Mouse (Mus musculus): ENCODE measurements around the gene Nptxr. TPM values are rescaled to one million over a fixed set of nuclear protein-coding genes. Genes with fewer than 3 reads are reported as not detected.
"Not testable (repeated sequence)": the region's sequence is repeated elsewhere in the genome, so short reads cannot be mapped to it uniquely, and the experiment has no call there.

Nptxr gene
- polyA plus RNA-seq, 1 experiment from 2014 or later = 0.31 TPM

DNA sequence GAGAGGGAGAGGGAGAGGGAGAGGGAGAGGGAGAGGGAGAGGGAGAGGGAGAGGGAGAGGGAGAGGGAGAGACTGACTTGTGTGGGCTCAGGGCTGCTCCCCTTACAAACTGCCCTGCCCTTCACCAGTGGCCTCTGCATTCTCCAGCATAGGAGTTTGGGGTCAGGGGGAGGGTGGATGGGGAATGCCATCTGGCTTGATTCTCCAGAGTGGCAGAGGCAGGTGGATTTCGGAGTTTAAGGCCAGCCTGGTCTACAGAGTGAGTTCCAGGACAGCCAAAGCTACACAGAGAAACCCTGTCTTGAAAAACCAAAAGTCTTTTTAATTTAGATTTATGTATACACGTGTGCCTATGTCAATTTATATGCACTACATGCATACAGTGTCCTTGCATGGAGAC is 8.3 kb upstream of the Nptxr start:
- H3K4me2 ChIP-seq; H3K27ac ChIP-seq; H3K4me3 ChIP-seq; H3K4me1 ChIP-seq; ATAC-seq; H3K9ac ChIP-seq; H3K36me3 ChIP-seq; H3K9me3 ChIP-seq (replicated peaks): not testable (repeated sequence)
- H3K27me3 ChIP-seq (replicated peaks) = peaks cover 74% of the 10 kb centered on the region
- WGBS (ENCODE audit: insufficient replicate concordance) = 46% methylated on average over 2 of the region's 2 CpGs

DNA sequence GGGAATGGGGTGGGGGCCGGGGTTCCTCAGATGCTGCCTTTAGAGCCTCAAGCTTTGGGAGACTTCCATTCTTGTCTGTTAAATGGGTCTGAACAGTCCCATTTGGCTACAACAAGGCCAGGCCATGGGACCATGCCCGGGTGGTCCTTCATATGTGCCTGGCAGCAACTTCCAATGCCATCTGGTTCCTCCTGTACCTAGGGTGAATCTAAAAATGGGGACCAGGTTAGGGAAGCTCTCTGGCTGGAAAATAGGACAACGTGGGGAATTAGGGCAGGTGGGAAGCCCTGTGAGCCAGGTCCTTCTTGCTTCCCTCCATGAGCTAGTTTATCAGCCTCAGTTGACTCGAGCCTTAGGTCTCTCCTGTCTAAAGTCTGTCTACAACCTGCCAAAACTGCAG is 6.4 kb upstream of the Nptxr start:
- Histone ChIP-seq H3K4me1 (no peaks in the 10 kb centered on the region), H3K4me3 (no peak overlapping the region), H3K9me3 (replicated peaks) (no peaks in the 10 kb centered on the region), H3K27me3 (replicated peaks) (peaks cover 86% of the 10 kb centered on the region), H3K36me3 (no peaks in the 10 kb centered on the region), H3K9ac (no peak overlapping the region), H3K4me2 (no peak overlapping the region), H3K27ac (no peak overlapping the region)
- WGBS (ENCODE audit: insufficient replicate concordance) = 45% methylated on average over 4 of the region's 4 CpGs
- no peak for ATAC-seq

DNA sequence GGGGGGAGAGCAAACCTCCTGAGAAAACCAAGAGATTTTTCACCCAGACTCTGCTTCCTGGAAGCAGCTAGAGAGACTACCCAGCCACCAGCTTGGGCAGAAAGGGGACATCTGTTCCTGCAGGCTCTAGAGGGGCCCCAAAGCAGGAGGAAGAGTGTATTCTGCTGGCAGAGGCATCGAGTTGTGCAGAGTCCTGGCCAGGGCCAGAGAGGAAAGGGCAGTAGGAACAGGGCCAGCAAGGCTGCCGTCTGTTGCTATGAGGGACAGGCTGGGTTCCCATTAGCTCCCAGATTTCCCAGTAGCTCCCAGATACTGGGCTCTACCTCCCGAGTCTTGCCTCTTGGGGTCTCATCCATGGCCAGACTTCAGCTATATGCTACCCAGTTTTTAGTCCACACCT is 5.5 kb upstream of the Nptxr start:
- Histone ChIP-seq H3K27me3 (replicated peaks) (peaks cover 88% of the 10 kb centered on the region), H3K4me2 (no peak overlapping the region), H3K4me3 (no peak overlapping the region), H3K36me3 (no peaks in the 10 kb centered on the region), H3K9ac (no peak overlapping the region), H3K9me3 (replicated peaks) (no peaks in the 10 kb centered on the region), H3K27ac (no peak overlapping the region), H3K4me1 (0 out of 2 replicates have a peak, but pooled peaks cover under 1% of the 10 kb centered on the region)
- ATAC-seq = no peak
- WGBS (ENCODE audit: insufficient replicate concordance) = 27% methylated on average over 3 of the region's 3 CpGs

DNA sequence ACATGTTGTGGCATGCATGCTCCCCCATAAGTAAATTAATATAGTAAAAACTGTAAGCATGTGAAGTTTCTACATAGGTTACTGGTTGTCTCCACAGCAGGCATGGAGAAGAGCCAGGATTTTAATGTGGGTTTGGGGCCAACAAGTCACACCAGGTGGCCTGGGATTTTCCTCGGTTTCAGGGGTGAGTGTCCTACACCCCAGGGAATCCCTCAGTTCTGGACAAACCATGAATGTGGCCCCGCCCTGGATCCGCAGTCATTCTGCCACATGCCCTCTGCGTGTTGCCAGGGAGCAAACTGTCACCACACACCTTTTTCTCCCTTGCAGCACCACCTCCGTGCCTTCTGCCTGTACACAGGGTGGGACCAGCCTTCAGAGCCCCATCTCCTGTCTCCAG is 4.1 kb upstream of the Nptxr start:
- Histone ChIP-seq H3K4me1 (peaks cover 14% of the 10 kb centered on the region; the same call in 1 of the 2 replicates), H3K9me3 (replicated peaks) (no peaks in the 10 kb centered on the region), H3K27me3 (replicated peaks) (peaks cover 93% of the 10 kb centered on the region), H3K4me2 (no peak overlapping the region), H3K9ac (no peak overlapping the region), H3K27ac (no peak overlapping the region), H3K36me3 (no peaks in the 10 kb centered on the region), H3K4me3 (no peak overlapping the region)
- ATAC-seq = no peak
- 36% methylated on average over 5 of the region's 5 CpGs for WGBS (ENCODE audit: insufficient replicate concordance)

DNA sequence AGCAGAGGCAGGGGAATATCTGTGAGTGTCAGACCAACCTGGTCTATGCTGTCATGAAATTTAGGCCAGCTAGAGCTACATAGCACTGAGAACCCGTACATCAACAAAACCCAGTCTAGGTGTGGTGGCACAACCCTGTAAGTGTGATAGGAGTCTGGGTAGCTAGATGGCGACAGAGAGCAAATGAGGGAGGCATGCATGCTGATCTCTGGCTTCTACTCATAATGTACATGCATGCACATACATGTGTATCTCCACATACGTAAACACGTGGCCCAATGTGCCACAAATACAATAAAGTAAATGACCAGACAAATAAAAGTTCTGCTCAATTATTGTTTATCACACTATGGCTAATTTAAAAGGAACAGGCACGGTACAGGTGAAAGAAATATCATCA is 3.5 kb upstream of the Nptxr start:
- Histone ChIP-seq H3K36me3 (no peaks in the 10 kb centered on the region), H3K9ac (no peak overlapping the region), H3K4me1 (peaks cover 15% of the 10 kb centered on the region; the same call in 1 of the 2 replicates), H3K9me3 (replicated peaks) (no peaks in the 10 kb centered on the region), H3K4me2 (no peak overlapping the region), H3K27me3 (replicated peaks) (peaks cover 93% of the 10 kb centered on the region), H3K4me3 (no peak overlapping the region), H3K27ac (no peak overlapping the region)
- 23% methylated on average over 5 of the region's 5 CpGs for WGBS (ENCODE audit: insufficient replicate concordance)
- no peak for ATAC-seq

DNA sequence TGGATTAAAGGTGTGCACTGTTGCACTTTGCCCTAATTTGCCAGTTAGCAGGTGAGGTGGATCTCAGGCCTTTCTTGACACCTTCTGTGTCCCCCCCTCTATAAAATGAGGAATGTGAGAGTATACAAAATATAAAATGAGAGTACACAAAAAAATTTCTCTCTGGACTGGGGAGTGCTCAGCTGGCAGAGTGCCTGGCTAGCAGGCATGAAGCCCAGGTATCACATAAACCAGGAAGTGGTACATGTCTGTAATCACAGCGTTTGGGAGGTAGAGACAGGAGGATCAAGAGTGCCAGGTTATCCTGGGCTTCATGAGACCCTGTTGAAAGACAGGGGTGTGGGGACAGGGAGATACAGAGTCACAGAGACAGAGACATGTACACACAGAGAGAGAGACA is 2.5 kb upstream of the Nptxr start:
- 19% methylated on average over 1 of the region's 1 CpGs for WGBS (ENCODE audit: insufficient replicate concordance)
- Histone ChIP-seq H3K4me1 (peaks cover 15% of the 10 kb centered on the region; the same call in 1 of the 2 replicates), H3K4me3 (no peak overlapping the region), H3K9me3 (replicated peaks) (no peaks in the 10 kb centered on the region), H3K36me3 (no peaks in the 10 kb centered on the region), H3K27ac (no peak overlapping the region), H3K27me3 (replicated peaks) (peaks cover 99% of the 10 kb centered on the region), H3K9ac (no peak overlapping the region), H3K4me2 (no peak overlapping the region)
- ATAC-seq = no peak

DNA sequence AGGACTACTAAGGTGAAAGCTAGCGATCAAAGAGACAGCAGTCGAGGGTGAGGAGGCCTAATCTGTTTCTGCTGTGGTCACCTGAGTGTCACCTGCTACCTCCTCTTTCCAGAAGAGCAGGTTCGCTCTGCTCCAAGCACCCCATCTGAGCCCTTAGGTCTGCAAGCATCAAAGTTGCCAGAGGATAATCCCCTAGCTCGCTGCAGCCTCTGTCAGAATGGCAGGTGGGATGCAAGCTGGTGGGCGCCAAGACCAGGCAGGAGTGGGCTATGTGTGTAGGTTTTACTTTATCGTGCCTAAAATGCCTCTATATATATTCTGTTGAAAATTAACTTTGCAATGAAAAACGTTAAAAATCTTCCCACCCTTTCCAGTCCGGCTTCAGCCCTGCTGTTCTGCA is 680 bp upstream of the Nptxr start:
- peak overlapping the region; percentile 58; the same call in 1 of the 2 replicates for H3K4me3 ChIP-seq
- peaks cover 15% of the 10 kb centered on the region; the same call in 1 of the 2 replicates for H3K4me1 ChIP-seq
- ATAC-seq = no peak
- no peak overlapping the region for H3K27ac ChIP-seq
- 20% methylated on average over 8 of the region's 8 CpGs for WGBS (ENCODE audit: insufficient replicate concordance)
- H3K9ac ChIP-seq = no peak overlapping the region
- no peaks in the 10 kb centered on the region for H3K36me3 ChIP-seq
- H3K9me3 ChIP-seq (replicated peaks) = no peaks in the 10 kb centered on the region
- H3K27me3 ChIP-seq (replicated peaks) = peaks cover 99% of the 10 kb centered on the region
- H3K4me2 ChIP-seq = no peak overlapping the region; the same call in 1 of the 2 replicates

DNA sequence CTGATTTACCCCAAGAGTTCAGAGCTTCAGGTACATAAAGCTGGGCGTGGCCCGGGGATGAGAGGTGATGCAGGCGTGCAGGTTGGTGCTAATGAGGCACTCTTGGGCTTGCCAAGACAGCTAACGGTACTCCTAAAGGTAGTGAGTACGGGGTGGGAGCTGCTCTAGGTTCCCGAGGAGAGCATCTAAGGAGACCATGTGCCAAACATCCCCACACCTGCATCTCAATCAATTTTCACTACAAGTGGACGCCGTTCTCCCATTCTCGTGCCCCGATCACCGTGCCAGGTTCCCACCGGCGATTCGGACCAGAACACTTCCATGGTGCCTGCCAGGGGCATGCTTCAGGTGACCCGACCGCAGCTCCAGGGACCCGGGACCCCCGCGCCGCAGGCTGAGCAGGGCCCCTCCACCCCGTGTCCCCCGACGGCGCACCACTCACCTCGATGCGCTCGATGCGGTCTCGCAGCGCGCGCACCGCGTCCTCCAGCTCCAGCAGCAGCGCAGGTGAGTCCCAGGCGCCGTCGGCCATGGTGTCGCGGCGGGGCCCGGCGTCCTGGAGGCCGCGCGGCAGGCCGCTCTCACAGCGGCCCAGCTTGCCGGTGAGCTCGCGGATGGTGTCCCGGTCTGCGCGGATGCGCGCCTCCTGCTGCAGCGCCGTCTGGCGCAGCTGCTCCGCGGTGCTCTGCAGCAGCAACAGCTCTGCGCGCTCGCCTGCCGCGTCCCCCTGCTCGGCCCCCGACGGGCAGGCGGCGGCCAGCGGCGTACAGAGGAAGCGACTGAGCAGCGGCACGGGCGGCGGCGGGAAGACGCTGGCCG is 824 bp downstream of the Nptxr start:
- Histone ChIP-seq H3K4me1 (peaks cover 15% of the 10 kb centered on the region; the same call in 1 of the 2 replicates), H3K27ac (no peak overlapping the region), H3K4me3 (peak overlapping the region; percentile 58), H3K9ac (peak overlapping the region; percentile 45; the same call in 1 of the 2 replicates), H3K4me2 (peak overlapping the region; percentile 74), H3K36me3 (no peaks in the 10 kb centered on the region), H3K9me3 (replicated peaks) (no peaks in the 10 kb centered on the region), H3K27me3 (replicated peaks) (peaks cover 91% of the 10 kb centered on the region)
- ATAC-seq = no peak
- 6% methylated on average over 81 of the region's 81 CpGs for WGBS (ENCODE audit: insufficient replicate concordance)

DNA sequence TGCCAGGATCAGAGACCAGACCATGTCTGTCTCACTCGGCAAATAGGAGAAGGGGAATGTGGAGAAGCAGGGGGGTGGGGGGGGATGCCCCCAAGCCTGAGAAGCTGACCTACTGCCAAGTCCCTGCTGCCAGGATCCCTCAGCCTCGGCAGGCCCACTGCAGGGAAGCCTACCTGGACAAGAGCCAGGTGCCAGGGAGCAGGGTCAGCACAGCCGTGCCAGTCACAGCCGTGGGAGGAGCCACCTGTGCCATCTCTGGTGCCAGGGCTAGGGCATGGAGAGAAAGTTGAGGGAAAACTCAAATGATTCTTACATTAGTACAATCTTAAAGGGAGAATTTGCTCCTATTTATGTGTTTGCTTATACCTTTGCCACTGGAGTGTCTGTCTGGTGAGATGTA is 2.3 kb downstream of the Nptxr start:
- peaks cover 90% of the 10 kb centered on the region for H3K27me3 ChIP-seq (replicated peaks)
- no peak overlapping the region for H3K4me2 ChIP-seq
- peaks cover 15% of the 10 kb centered on the region; the same call in 1 of the 2 replicates for H3K4me1 ChIP-seq
- no peak for ATAC-seq
- H3K27ac ChIP-seq = no peak overlapping the region
- H3K4me3 ChIP-seq = no peak overlapping the region
- H3K9me3 ChIP-seq (replicated peaks) = no peaks in the 10 kb centered on the region
- 47% methylated on average over 4 of the region's 4 CpGs for WGBS (ENCODE audit: insufficient replicate concordance)
- no peaks in the 10 kb centered on the region for H3K36me3 ChIP-seq
- no peak overlapping the region for H3K9ac ChIP-seq

DNA sequence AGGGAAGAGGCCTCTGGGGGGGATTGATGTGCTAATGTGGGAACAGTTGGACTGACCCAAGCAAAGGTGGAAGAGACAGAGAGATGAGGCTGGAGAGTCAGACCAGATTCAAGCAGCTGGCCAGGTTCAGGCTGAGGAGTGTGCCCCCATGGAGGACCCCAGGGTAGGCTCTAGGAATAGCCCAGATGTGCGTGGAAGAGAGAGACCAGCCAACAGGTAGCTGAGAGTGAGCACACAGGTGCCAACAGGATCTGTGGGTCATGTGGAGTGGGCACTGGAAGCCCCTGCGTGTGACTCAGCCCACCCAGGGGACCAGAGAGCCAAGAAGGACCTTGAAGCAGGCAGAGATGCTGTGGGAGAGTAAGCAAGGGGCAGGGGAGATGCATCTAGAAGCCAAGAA is 2.9 kb downstream of the Nptxr start:
- Histone ChIP-seq H3K4me1 (peaks cover 15% of the 10 kb centered on the region; the same call in 1 of the 2 replicates), H3K36me3 (no peaks in the 10 kb centered on the region), H3K9me3 (replicated peaks) (no peaks in the 10 kb centered on the region), H3K4me3 (no peak overlapping the region), H3K9ac (no peak overlapping the region), H3K27me3 (replicated peaks) (peaks cover 89% of the 10 kb centered on the region), H3K27ac (no peak overlapping the region), H3K4me2 (no peak overlapping the region)
- WGBS (ENCODE audit: insufficient replicate concordance) = 54% methylated on average over 2 of the region's 2 CpGs
- ATAC-seq = no peak

DNA sequence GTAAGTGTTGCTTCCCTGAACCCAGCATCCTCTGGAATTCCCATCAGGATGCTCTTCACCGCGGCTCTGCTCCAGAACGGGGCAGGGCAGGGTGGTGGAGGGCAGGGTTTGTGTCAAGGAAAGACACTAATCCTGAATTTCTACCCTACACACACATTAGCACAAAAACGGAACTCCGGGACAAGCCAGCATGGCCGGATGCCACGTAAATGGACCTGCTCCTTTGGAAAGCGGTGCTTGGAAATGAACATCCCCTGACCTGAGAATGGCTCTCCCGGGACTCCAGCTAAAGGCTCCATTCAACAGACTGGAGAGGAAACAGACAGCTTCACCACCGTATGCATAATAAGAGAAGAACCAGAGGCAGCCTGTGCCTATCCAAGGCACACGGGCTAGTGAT is 3.9 kb downstream of the Nptxr start:
- H3K9ac ChIP-seq = no peak overlapping the region
- H3K27ac ChIP-seq = no peak overlapping the region
- 51% methylated on average over 11 of the region's 11 CpGs for WGBS (ENCODE audit: insufficient replicate concordance)
- H3K4me3 ChIP-seq = no peak overlapping the region
- peaks cover 89% of the 10 kb centered on the region for H3K27me3 ChIP-seq (replicated peaks)
- no peaks in the 10 kb centered on the region for H3K36me3 ChIP-seq
- H3K9me3 ChIP-seq (replicated peaks) = no peaks in the 10 kb centered on the region
- peaks cover 15% of the 10 kb centered on the region; the same call in 1 of the 2 replicates for H3K4me1 ChIP-seq
- H3K4me2 ChIP-seq = no peak overlapping the region
- ATAC-seq = no peak

DNA sequence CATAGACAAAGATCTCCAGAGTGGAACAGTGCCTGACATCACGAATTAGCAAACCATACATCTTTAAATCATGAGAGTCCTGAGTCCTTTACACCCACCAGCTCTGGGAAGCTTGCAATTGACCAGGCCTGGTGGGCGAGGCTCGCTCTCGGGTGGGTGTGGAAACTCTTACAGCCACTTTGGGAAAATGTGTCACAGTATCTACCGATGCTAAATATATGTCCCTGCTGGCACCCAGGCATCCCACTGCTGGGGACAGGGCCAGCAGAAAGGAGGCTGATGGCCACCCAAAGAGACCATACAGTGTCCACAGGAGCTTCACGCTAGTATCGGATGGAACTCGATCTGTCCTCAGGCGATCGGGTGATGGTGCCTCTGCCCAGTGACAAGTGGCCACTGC is 6.0 kb downstream of the Nptxr start:
- Histone ChIP-seq H3K27ac (no peak overlapping the region), H3K9ac (no peak overlapping the region), H3K4me3 (no peak overlapping the region), H3K27me3 (replicated peaks) (peaks cover 88% of the 10 kb centered on the region), H3K4me2 (no peak overlapping the region), H3K36me3 (no peaks in the 10 kb centered on the region), H3K9me3 (replicated peaks) (no peaks in the 10 kb centered on the region), H3K4me1 (0 out of 2 replicates have a peak, but pooled peaks cover under 1% of the 10 kb centered on the region)
- 78% methylated on average over 10 of the region's 10 CpGs for WGBS (ENCODE audit: insufficient replicate concordance)
- ATAC-seq = no peak

Measured in liver, embryonic 12.5 days (tissue).